Mouse (Mus musculus): Measurements from ENCODE around the gene Tbc1d20.

Gene Tbc1d20

GRCm38 (mm10) chr2:152326157-152326556, 32.5 kb downstream of the Tbc1d20 start:
- DNase-seq (ENCODE audit: low spot score in 2 of 2): no peak

- DNase-seq (ENCODE audit: low spot score in 2 of 2): no peak
Measured at GRCm38 (mm10) chr2:152326654-152327053, 33.0 kb downstream of the Tbc1d20 start.

GRCm38 (mm10) chr2:152327980-152328379, 34.4 kb downstream of the Tbc1d20 start:
- DNase-seq (ENCODE audit: low spot score in 2 of 2): no peak

GRCm38 (mm10) chr2:152330858-152331423, 37.3 kb downstream of the Tbc1d20 start:
- no peak for DNase-seq (ENCODE audit: low spot score in 2 of 2)

- DNase-seq (ENCODE audit: low spot score in 2 of 2): peak; percentile 83 to 90
Measured at GRCm38 (mm10) chr2:152332101-152332825, 38.6 kb downstream of the Tbc1d20 start, which contains the start of gene Rbck1. Rbck1 (minus strand) TSS chr2:152332653.

- no peak for DNase-seq (ENCODE audit: low spot score in 2 of 2)
Measured at GRCm38 (mm10) chr2:152333345-152334006, 39.8 kb downstream of the Tbc1d20 start.

- DNase-seq (ENCODE audit: low spot score in 2 of 2): no peak
Measured at GRCm38 (mm10) chr2:152335289-152335820, 41.7 kb downstream of the Tbc1d20 start.

- no peak for DNase-seq (ENCODE audit: low spot score in 2 of 2)
Measured at GRCm38 (mm10) chr2:152336856-152337255, 43.2 kb downstream of the Tbc1d20 start.

- no peak for DNase-seq (ENCODE audit: low spot score in 2 of 2)
Measured at GRCm38 (mm10) chr2:152337591-152338212, 44.1 kb downstream of the Tbc1d20 start.

- DNase-seq (ENCODE audit: low spot score in 2 of 2): no peak
Measured at GRCm38 (mm10) chr2:152338319-152338718, 44.7 kb downstream of the Tbc1d20 start.

GRCm38 (mm10) chr2:152339631-152340179, 46.1 kb downstream of the Tbc1d20 start:
- DNase-seq (ENCODE audit: low spot score in 2 of 2): no peak

- DNase-seq (ENCODE audit: low spot score in 2 of 2): peak; percentile 64 to 71
Measured at GRCm38 (mm10) chr2:152343329-152344213, 49.9 kb downstream of the Tbc1d20 start, which contains the start of gene Trib3. Trib3 (minus strand) TSS chr2:152344032.

GRCm38 (mm10) chr2:152344361-152344760, 50.7 kb downstream of the Tbc1d20 start:
- DNase-seq (ENCODE audit: low spot score in 2 of 2): no peak

GRCm38 (mm10) chr2:152344909-152345308, 51.3 kb downstream of the Tbc1d20 start:
- no peak for DNase-seq (ENCODE audit: low spot score in 2 of 2)

- no peak for DNase-seq (ENCODE audit: low spot score in 2 of 2)
Measured at GRCm38 (mm10) chr2:152345393-152345792, 51.8 kb downstream of the Tbc1d20 start.

GRCm38 (mm10) chr2:152346776-152347465, 53.3 kb downstream of the Tbc1d20 start:
- no peak for DNase-seq (ENCODE audit: low spot score in 2 of 2)

GRCm38 (mm10) chr2:152347722-152348121, 54.1 kb downstream of the Tbc1d20 start:
- DNase-seq (ENCODE audit: low spot score in 2 of 2): no peak

- DNase-seq (ENCODE audit: low spot score in 2 of 2): no peak
Measured at GRCm38 (mm10) chr2:152349205-152349604, 55.6 kb downstream of the Tbc1d20 start.

GRCm38 (mm10) chr2:152349842-152350540, 56.4 kb downstream of the Tbc1d20 start:
- no peak for DNase-seq (ENCODE audit: low spot score in 2 of 2)

Data from frontal cortex, postnatal 10 days (tissue).